Mouse (Mus musculus) left cerebral cortex, adult 18-20 months (tissue): Measurements from ENCODE around the gene Zfp37. TPM values are rescaled to one million over a fixed set of nuclear protein-coding genes. Genes with fewer than 3 reads are reported as not detected.
"Not testable (repeated sequence)": the region's sequence is repeated elsewhere in the genome, so short reads cannot be mapped to it uniquely, and the experiment has no call there.

Source experiments
- DNase-seq, 2 experiments: peaks; one replicate each; pipeline ENCODE4 v3.0.0; 2021 to 2022; ENCODE audit warnings: low spot score in 2 of 2, mixed read lengths in 1 of 2
- total RNA-seq, 2 experiments: library from RNA; stranded (reverse); gene quantifications; 2 replicates each; pipeline ENCODE4 v1.2.3; 2021

Zfp37 gene
- total RNA-seq, 2 experiments from 2014 or later: 21.4 to 21.7 TPM

DNA sequence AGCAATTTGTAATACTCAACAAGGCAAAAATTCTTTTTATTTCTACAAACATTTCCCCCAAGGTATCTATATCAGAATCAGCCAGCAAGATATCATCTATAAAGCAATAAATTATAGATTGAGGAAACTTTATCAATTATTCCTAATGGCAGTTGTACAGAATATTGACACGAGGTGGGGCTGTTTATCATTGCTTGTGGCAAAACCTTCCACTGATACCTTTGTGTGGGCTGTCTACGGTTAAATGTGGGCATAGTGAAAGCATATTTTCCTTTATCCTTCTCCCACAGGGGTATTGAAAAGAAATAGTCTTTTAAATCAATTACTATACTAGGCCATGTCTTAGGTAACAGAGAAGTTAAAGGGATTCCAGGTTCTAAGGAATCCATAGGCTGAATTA, 17.4 kb downstream of the Zfp37 start:
- no peak for DNase-seq

DNA sequence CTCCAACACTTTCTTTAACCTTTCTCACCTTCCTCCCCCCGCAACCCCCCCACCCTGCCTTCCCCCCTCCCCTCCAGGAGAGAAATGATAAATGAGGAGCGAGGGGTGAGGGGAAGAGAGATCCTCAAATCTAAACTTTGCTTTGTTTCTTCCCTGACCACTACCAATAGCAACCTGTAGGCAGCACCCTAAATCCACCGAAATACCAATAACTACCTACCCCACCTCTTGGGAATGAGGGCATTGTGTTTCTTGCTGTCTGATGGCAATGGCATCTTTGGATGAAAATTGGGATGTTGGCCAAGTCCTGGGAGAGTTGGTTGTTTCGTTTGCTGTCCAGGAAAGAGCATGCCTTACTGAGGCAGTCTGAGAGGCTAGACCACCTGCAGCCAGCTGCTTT, 20.8 kb downstream of the Zfp37 start:
- DNase-seq: no peak

DNA sequence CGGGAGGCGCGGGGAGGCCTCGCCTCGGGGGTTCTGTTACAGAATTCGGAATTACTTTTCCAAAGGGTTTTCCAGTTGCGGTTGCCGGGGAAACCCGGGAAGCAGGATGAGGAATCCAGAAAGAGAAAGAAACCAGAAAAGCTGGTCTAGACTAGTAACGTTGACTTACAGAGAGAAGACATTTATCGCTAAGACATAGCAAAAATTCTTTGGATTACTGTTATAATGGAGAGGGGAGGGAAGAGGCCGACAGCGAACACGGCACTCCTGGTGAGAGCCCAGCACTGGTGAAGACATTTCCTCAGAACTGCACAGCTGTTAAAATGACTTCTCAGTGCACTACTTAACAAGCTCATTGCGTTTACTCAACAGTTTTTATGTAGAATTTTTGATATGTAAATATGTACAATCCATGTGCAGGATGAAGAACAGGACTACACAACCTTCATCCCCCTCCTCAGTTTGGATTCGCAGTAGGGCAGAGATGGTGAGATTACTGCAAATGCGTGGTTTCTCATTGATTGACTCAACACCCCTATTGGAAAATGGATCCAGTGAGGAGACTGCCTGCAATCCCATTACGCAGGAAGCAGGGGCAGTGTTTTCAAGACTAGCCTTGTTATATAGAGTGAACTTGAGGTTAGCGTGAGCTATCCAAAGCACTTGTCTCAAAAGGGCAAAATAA, 22.0 kb downstream of the Zfp37 start:
- peak; percentile 23 to 30 for DNase-seq

GRCm38 (mm10) chr4:62207851-62208695, 22.8 kb downstream of the Zfp37 start:
- DNase-seq: peak; percentile 86 to 90

DNA sequence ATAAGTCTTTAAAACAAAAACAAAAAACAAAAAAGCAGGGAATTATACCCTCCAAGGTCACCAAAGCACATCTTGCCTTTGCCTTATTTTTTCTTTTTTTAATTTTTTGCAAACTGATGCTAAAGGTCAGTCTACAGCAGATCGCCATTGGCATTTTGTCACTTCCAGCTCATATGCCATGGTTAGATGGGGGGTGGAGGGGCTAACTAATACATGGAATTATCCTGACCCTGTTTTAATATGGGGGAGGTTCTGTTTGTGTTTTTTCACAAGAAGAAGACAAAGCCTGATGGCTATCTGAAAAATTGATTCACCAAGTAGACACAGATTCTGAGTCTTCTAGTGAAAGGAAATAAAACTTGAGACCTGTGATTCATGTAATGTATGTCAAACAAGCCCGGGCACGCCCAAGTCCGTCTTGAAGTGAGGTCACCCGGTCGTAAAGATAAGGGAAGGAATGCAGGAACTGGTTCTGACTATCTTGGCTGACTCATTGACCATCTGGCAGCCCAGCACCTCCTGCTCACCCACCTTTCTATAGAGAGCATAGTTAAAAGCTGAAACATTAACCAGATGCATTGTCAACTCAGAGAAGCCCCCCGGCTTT, 30.8 kb downstream of the Zfp37 start:
- no peak for DNase-seq

GRCm38 (mm10) chr4:62188778-62189177, 42.1 kb downstream of the Zfp37 start:
- DNase-seq: no peak

- peak; percentile 20 to 41 for DNase-seq
Measured at GRCm38 (mm10) chr4:62177282-62177681, 53.6 kb downstream of the Zfp37 start.

- DNase-seq: no peak
Measured at GRCm38 (mm10) chr4:62174471-62174870, 56.4 kb downstream of the Zfp37 start.

GRCm38 (mm10) chr4:62167636-62168035, 63.2 kb downstream of the Zfp37 start:
- DNase-seq: not testable (repeated sequence)

DNA sequence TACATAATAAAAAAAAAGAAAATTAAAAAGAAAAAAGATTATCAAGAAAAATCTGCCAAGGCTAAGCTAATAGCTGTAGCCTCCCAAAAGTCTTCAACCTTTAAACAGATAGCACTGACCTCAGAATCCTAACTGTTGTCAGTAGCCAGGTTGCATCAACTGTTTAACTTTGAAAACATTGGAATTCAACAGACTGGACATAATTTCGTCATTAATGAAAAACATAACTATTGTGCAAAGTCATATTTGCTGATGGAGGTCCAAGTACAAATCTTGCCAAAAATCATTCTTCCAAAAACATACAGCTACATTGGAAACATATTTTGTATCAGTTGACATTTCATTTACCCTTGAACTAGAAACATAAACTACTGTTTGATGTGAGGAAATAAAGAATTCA, 72.4 kb downstream of the Zfp37 start:
- no peak for DNase-seq

DNA sequence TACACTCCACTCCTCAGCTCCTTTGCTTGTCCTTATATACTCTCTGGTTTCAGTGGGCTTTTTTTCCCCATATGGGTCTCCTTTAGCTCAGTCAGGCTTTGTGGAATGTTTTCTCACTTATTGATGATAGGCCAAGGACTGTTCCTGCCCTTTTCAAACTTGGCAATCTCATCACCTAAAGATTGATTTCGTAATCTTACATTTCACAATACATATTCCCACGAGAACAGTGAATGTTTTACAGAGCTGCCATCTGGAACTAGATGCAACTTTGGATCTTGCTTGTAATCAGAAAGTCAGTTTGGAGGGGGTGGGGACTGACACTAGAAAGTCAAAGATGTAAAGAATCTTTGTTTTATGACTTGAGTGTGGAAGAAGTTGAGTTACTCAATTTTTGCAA, 80.0 kb downstream of the Zfp37 start, which contains the start of gene Mup21:
Gene Mup21 (minus strand): TSS at position 53 of the 400 bp plus-strand sequence.
- no peak for DNase-seq

Other genes starting within 250 kb of the Zfp37 start
- gene Mup20, start 176.9 kb downstream of the Zfp37 start, total RNA-seq: not detected
- not detected for gene Mup3, start 143.7 kb downstream of the Zfp37 start, total RNA-seq
- not detected for gene Mup21, start 80.2 kb downstream of the Zfp37 start, total RNA-seq
- gene Slc31a2, start 31.5 kb upstream of the Zfp37 start, total RNA-seq: 1 to 10 TPM; 8.5 to 8.7 TPM
- 10 to 100 TPM; 32.8 to 33.2 TPM for gene Fkbp15, start 129.5 kb upstream of the Zfp37 start, total RNA-seq
- 10 to 100 TPM; 10.7 to 11.3 TPM for gene Slc31a1, start 129.7 kb upstream of the Zfp37 start, total RNA-seq
- 10 to 100 TPM; 47.9 to 49.7 TPM for gene Cdc26, start 177.6 kb upstream of the Zfp37 start, total RNA-seq
- 10 to 100 TPM; 13.0 to 14.2 TPM for gene Prpf4, start 177.8 kb upstream of the Zfp37 start, total RNA-seq
- not detected for gene Rnf183, start 204.2 kb upstream of the Zfp37 start, total RNA-seq
- gene Wdr31, start 239.8 kb upstream of the Zfp37 start, total RNA-seq: 1 to 10 TPM; 8.5 to 8.7 TPM
- under 1 TPM; 0.28 to 0.40 TPM for gene Bspry, start 249.0 kb upstream of the Zfp37 start, total RNA-seq